8 mouse cellular contexts compared by ENCODE assay signal in genomic region chr5:136246452-136246838, GRCm38 (mm10). TPM values are rescaled to one million over a fixed set of nuclear protein-coding genes. Genes with fewer than 3 reads are reported as not detected.
DNase-seq lines count a peak whose midpoint lies in the region; ATAC-seq and TF ChIP-seq lines count a peak whose summit lies in the region.

TSS of gene Sh2b2 (minus strand) at chr5:136246556.

- H3K4me2 ChIP-seq in hindbrain, embryonic 15.5 days, result peak within 1 kb of the TSS; percentile 82
- H3K4me2 ChIP-seq in midbrain, embryonic 14.5 days (ENCODE audit: low read length), result peak within 1 kb of the TSS; percentile 78

- peak; percentile 13 for DNase-seq in liver, adult 2 months (ENCODE audit: extremely low read depth, low read depth, low spot score)
- no peak for DNase-seq in liver
- DNase-seq in embryonic facial prominence, embryonic 10.5 days (ENCODE audit: low spot score), result no peak
- no peak for DNase-seq in midbrain, embryonic 14.5 days
- DNase-seq in cerebellum, postnatal 14 days, result no peak
- no peak for DNase-seq in urinary bladder, postnatal 36 days (ENCODE audit: low spot score in 2 of 2)
- DNase-seq in cerebellum, adult 9-10 months, result no peak

- H3K4me3 ChIP-seq in liver, adult 2 months (ENCODE audit: insufficient read depth, low read depth, low read length), result peak within 1 kb of the TSS; percentile 76; the same call in 1 of the 2 replicates
- peak within 1 kb of the TSS; percentile 79 for H3K4me3 ChIP-seq in embryonic facial prominence, embryonic 10.5 days
- peak within 1 kb of the TSS; percentile 80 for H3K4me3 ChIP-seq in hindbrain, embryonic 15.5 days
- peak within 1 kb of the TSS; percentile 82 for H3K4me3 ChIP-seq in midbrain, embryonic 14.5 days (replicated peaks; ENCODE audit: low read depth, low read length)

- no peaks in the 10 kb centered on the region for H3K27me3 ChIP-seq in liver, adult 2 months (ENCODE audit: control insufficient read depth, insufficient read depth, low read length)
- H3K27me3 ChIP-seq in embryonic facial prominence, embryonic 10.5 days (replicated peaks; ENCODE audit: low read depth, poor library complexity, severe bottlenecking), result no peaks in the 10 kb centered on the region
- no peaks in the 10 kb centered on the region for H3K27me3 ChIP-seq in hindbrain, embryonic 15.5 days
- no peaks in the 10 kb centered on the region for H3K27me3 ChIP-seq in midbrain, embryonic 14.5 days (ENCODE audit: control insufficient read depth, insufficient read depth, low read length)

- no peaks in the 10 kb centered on the region; the same call in 1 of the 2 replicates for H3K79me2 ChIP-seq in liver, adult 2 months (ENCODE audit: control insufficient read depth, insufficient read depth, low read length)

- H3K4me1 ChIP-seq in liver, adult 2 months (ENCODE audit: control insufficient read depth, insufficient read depth, low read length), result peaks cover 14% of the 10 kb centered on the region
- peaks cover 49% of the 10 kb centered on the region for H3K4me1 ChIP-seq in embryonic facial prominence, embryonic 10.5 days
- H3K4me1 ChIP-seq in hindbrain, embryonic 15.5 days (replicated peaks), result peaks cover 29% of the 10 kb centered on the region
- H3K4me1 ChIP-seq in midbrain, embryonic 14.5 days (ENCODE audit: control insufficient read depth, insufficient read depth, low read length), result peaks cover 15% of the 10 kb centered on the region

- no peaks in the 10 kb centered on the region for H3K36me3 ChIP-seq in liver, adult 2 months (ENCODE audit: control insufficient read depth, insufficient read depth, low read length)
- peaks cover 16% of the 10 kb centered on the region for H3K36me3 ChIP-seq in embryonic facial prominence, embryonic 10.5 days (replicated peaks)
- no peaks in the 10 kb centered on the region for H3K36me3 ChIP-seq in hindbrain, embryonic 15.5 days
- 0 out of 2 replicates have a peak, but pooled peaks cover 4% of the 10 kb centered on the region for H3K36me3 ChIP-seq in midbrain, embryonic 14.5 days (ENCODE audit: control insufficient read depth, insufficient read depth, low read length)

- no peak for TF ChIP-seq CTCF in liver, adult 2 months (IDR thresholded peaks at IDR 0.05; ENCODE audit: low read depth, low read length)

- WGBS in liver, adult 2 months, result 81% methylated on average over 2 of the region's 2 CpGs
- WGBS in embryonic facial prominence, embryonic 10.5 days, result 80% methylated on average over 2 of the region's 2 CpGs
- WGBS in hindbrain, embryonic 15.5 days, result 84% methylated on average over 2 of the region's 2 CpGs
- 83% methylated on average over 2 of the region's 2 CpGs for WGBS in midbrain, embryonic 14.5 days

- TF ChIP-seq POLR2A in liver, adult 2 months (IDR thresholded peaks at IDR 0.05; ENCODE audit: extremely low read depth, insufficient read depth, low read length), result no peak

- ATAC-seq in hindbrain, embryonic 15.5 days (ENCODE audit: low FRiP score, low read depth), result no peak
- no peak for ATAC-seq in midbrain, embryonic 14.5 days (ENCODE audit: low FRiP score, low TSS enrichment)

- H3K9ac ChIP-seq in liver, adult 2 months (ENCODE audit: low read depth, low read length), result no peak within 1 kb of the TSS
- H3K9ac ChIP-seq in hindbrain, embryonic 15.5 days, result peak within 1 kb of the TSS; percentile 57
- H3K9ac ChIP-seq in midbrain, embryonic 14.5 days (replicated peaks; ENCODE audit: low read length), result peak within 1 kb of the TSS; percentile 85

- H3K9me3 ChIP-seq in embryonic facial prominence, embryonic 10.5 days, result no peaks in the 10 kb centered on the region
- H3K9me3 ChIP-seq in hindbrain, embryonic 15.5 days, result no peaks in the 10 kb centered on the region
- no peaks in the 10 kb centered on the region for H3K9me3 ChIP-seq in midbrain, embryonic 14.5 days (ENCODE audit: control insufficient read depth, low read length)

- H3K27ac ChIP-seq in liver, adult 2 months (replicated peaks; ENCODE audit: insufficient read depth, low read depth, low read length), result peak within 1 kb of the TSS; percentile 55
- H3K27ac ChIP-seq in embryonic facial prominence, embryonic 10.5 days (replicated peaks), result peak within 1 kb of the TSS; percentile 88
- peak within 1 kb of the TSS; percentile 87 for H3K27ac ChIP-seq in hindbrain, embryonic 15.5 days (replicated peaks)
- H3K27ac ChIP-seq in midbrain, embryonic 14.5 days (replicated peaks; ENCODE audit: low read depth, low read length), result peak within 1 kb of the TSS; percentile 89; the same call in 1 of the 2 replicates

RNA-seq across cellular contexts. Expression of gene Sh2b2, which starts in this region (rescaled TPM):
- total RNA-seq in liver, adult 2 months (2014; rRNA removed), result 0.65 and 1.4 TPM in 2 replicates
- polyA plus RNA-seq in liver, adult 2 months (2012; rRNA removed), result 3.3 and 6.1 TPM in 2 replicates
- polyA plus RNA-seq in embryonic facial prominence, embryonic 10.5 days (2016; fragmentation: Nextera tagmentation; extraction: Ambion mirVana), result 14.1 and 17.0 TPM in 2 replicates
- 23.3 and 27.1 TPM in 2 replicates for polyA plus RNA-seq in hindbrain, embryonic 15.5 days (2015; fragmentation: Nextera tagmentation; extraction: Ambion mirVana)
- 23.9 and 30.8 TPM in 2 replicates for polyA plus RNA-seq in midbrain, embryonic 14.5 days (2014; fragmentation: Nextera tagmentation; extraction: Ambion mirVana)
